Mouse (Mus musculus): ENCODE data around the gene Olah. TPM values are rescaled to one million over a fixed set of nuclear protein-coding genes. Genes with fewer than 3 reads are reported as not detected.

The Olah gene
- total and polyA plus RNA-seq, 2 experiments from 2014 or later: 0.20 TPM; not detected in 1

DNA sequence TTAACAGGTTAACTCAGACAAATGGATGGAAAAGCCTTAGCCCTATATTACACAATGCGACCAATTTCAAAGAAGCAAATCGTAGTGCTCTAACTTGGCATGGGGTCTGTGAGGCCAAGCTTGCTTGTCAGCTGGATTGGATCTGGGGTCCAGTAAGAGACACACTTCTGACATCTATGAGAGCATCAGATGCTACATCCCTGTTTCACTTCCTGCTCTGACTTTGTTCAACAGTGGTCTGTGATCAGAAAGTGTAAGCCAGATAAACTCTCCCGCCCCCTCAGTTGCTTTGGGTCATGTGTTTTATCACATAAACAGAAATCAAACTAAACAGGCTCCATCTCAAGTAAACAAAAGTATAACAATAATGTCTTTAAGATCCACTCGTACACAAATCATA lies 48.6 kb downstream of the Olah start:
- WGBS: 83% methylated on average over 4 of the region's 4 CpGs
- no peak for ATAC-seq (ENCODE audit: low FRiP score)

GRCm38 (mm10) chr2:3335611-3336301 lies 61.3 kb downstream of the Olah start, which contains the start of gene Acbd7:
Gene Acbd7, plus strand, starts transcription at chr2:3336168.
- 6% methylated on average over 20 of the region's 20 CpGs for WGBS
- Histone ChIP-seq H3K27me3 (ENCODE audit: insufficient read depth, low read length) (no peaks in the 10 kb centered on the region), H3K9ac (replicated peaks; ENCODE audit: low read length, poor library complexity, severe bottlenecking) (peak within 1 kb of the TSS; percentile 36; the same call in 1 of the 2 replicates), H3K4me3 (ENCODE audit: low read depth, low read length) (peak within 1 kb of the TSS; percentile 40), H3K4me1 (ENCODE audit: insufficient read depth, low read length) (no peaks in the 10 kb centered on the region), H3K4me2 (ENCODE audit: low read depth, low read length, poor library complexity, severe bottlenecking) (peak within 1 kb of the TSS; percentile 73), H3K27ac (ENCODE audit: low read depth, low read length) (no peak within 1 kb of the TSS), H3K9me3 (ENCODE audit: low read length) (no peaks in the 10 kb centered on the region), H3K36me3 (ENCODE audit: insufficient read depth, low read length) (no peaks in the 10 kb centered on the region)
- DNase-seq (ENCODE audit: low spot score) (peak; percentile 85), ATAC-seq (ENCODE audit: low FRiP score) (no peak)
- TF ChIP-seq CTCF (IDR thresholded peaks at IDR 0.05): no peak

More for the DNA sequence above, 48.6 kb downstream of the Olah start:
- no peaks in the 10 kb centered on the region for H3K4me1 ChIP-seq (ENCODE audit: insufficient read depth, low read length)
- TF ChIP-seq CTCF (IDR thresholded peaks at IDR 0.05): no peak
- H3K36me3 ChIP-seq (ENCODE audit: insufficient read depth, low read length): no peaks in the 10 kb centered on the region
- no peaks in the 10 kb centered on the region for H3K27me3 ChIP-seq (ENCODE audit: insufficient read depth, low read length)
- H3K4me2 ChIP-seq (ENCODE audit: low read depth, low read length, poor library complexity, severe bottlenecking): no peak overlapping the region
- H3K9me3 ChIP-seq (ENCODE audit: low read length): no peaks in the 10 kb centered on the region
- H3K4me3 ChIP-seq (ENCODE audit: low read depth, low read length): no peak overlapping the region
- H3K27ac ChIP-seq (ENCODE audit: low read depth, low read length): no peak overlapping the region
- no peak for DNase-seq (ENCODE audit: low spot score)
- H3K9ac ChIP-seq (replicated peaks; ENCODE audit: low read length, poor library complexity, severe bottlenecking): no peak overlapping the region

DNA sequence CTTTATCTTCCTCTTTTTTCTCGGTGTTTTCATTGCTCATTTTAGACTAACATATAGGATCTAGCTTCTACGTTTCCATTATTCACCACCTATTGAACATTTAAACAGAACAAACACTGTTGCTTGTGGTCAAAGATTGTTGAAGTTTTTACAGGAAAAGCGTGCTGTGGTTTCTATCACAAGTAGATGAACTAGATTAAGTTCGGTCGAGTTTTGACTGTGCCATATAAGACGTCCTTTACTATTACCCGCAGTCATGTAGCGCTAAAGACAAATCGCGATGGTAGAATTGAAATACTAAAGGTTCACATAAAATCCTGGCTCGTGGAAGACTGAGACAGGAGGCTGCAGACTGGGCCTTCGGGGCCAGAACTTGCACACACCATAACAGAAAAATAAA lies 63.2 kb downstream of the Olah start:
- WGBS: 94% methylated on average over 12 of the region's 12 CpGs
- no peak for ATAC-seq (ENCODE audit: low FRiP score)

GRCm38 (mm10) chr2:3332484-3333242 lies 64.3 kb downstream of the Olah start, which contains the start of gene Rpp38:
Gene Rpp38, minus strand, starts transcription at chr2:3332643.
- peaks cover 8% of the 10 kb centered on the region; the same call in 1 of the 2 replicates for H3K36me3 ChIP-seq (ENCODE audit: insufficient read depth, low read length)
- H3K9ac ChIP-seq (replicated peaks; ENCODE audit: low read length, poor library complexity, severe bottlenecking): peak within 1 kb of the TSS; percentile 76
- peak; percentile 20 for TF ChIP-seq CTCF (IDR thresholded peaks at IDR 0.05)
- peak within 1 kb of the TSS; percentile 86 for H3K27ac ChIP-seq (ENCODE audit: low read depth, low read length)
- H3K4me2 ChIP-seq (ENCODE audit: low read depth, low read length, poor library complexity, severe bottlenecking): peak within 1 kb of the TSS; percentile 73
- H3K4me3 ChIP-seq (ENCODE audit: low read depth, low read length): peak within 1 kb of the TSS; percentile 59
- under 1% methylated on average over 45 of the region's 45 CpGs for WGBS
- ATAC-seq (ENCODE audit: low FRiP score): peak; percentile 99
- H3K9me3 ChIP-seq (ENCODE audit: low read length): no peaks in the 10 kb centered on the region
- H3K27me3 ChIP-seq (ENCODE audit: insufficient read depth, low read length): no peaks in the 10 kb centered on the region
- H3K4me1 ChIP-seq (ENCODE audit: insufficient read depth, low read length): no peaks in the 10 kb centered on the region
- peak; percentile 98 for DNase-seq (ENCODE audit: low spot score)

More for the DNA sequence above, 63.2 kb downstream of the Olah start:
- no peak for DNase-seq (ENCODE audit: low spot score)
- no peak overlapping the region for H3K4me2 ChIP-seq (ENCODE audit: low read depth, low read length, poor library complexity, severe bottlenecking)
- H3K9me3 ChIP-seq (ENCODE audit: low read length): no peaks in the 10 kb centered on the region
- H3K27me3 ChIP-seq (ENCODE audit: insufficient read depth, low read length): no peaks in the 10 kb centered on the region
- H3K27ac ChIP-seq (ENCODE audit: low read depth, low read length): no peak overlapping the region
- H3K36me3 ChIP-seq (ENCODE audit: insufficient read depth, low read length): no peaks in the 10 kb centered on the region
- no peaks in the 10 kb centered on the region for H3K4me1 ChIP-seq (ENCODE audit: insufficient read depth, low read length)
- no peak overlapping the region for H3K4me3 ChIP-seq (ENCODE audit: low read depth, low read length)
- H3K9ac ChIP-seq (replicated peaks; ENCODE audit: low read length, poor library complexity, severe bottlenecking): no peak overlapping the region
- no peak for TF ChIP-seq CTCF (IDR thresholded peaks at IDR 0.05)

- peaks cover 8% of the 10 kb centered on the region; the same call in 1 of the 2 replicates for H3K36me3 ChIP-seq (ENCODE audit: insufficient read depth, low read length)
- peak overlapping the region; percentile 86 for H3K27ac ChIP-seq (ENCODE audit: low read depth, low read length)
- no peaks in the 10 kb centered on the region for H3K27me3 ChIP-seq (ENCODE audit: insufficient read depth, low read length)
- no peak for TF ChIP-seq CTCF (IDR thresholded peaks at IDR 0.05)
- DNase-seq (ENCODE audit: low spot score): peak; percentile 73
- no peak for ATAC-seq (ENCODE audit: low FRiP score)
- H3K9me3 ChIP-seq (ENCODE audit: low read length): no peaks in the 10 kb centered on the region
- H3K4me3 ChIP-seq (ENCODE audit: low read depth, low read length): peak overlapping the region; percentile 59
- peak overlapping the region; percentile 76 for H3K9ac ChIP-seq (replicated peaks; ENCODE audit: low read length, poor library complexity, severe bottlenecking)
- no peaks in the 10 kb centered on the region for H3K4me1 ChIP-seq (ENCODE audit: insufficient read depth, low read length)
- 1% methylated on average over 20 of the region's 21 CpGs for WGBS
- peak overlapping the region; percentile 73 for H3K4me2 ChIP-seq (ENCODE audit: low read depth, low read length, poor library complexity, severe bottlenecking)
These were observed 65.0 kb downstream of the Olah start for GRCm38 (mm10) chr2:3332056-3332455.

Measured in midbrain, postnatal 0 days (tissue).